Comparison of ENCODE assay signal across 10 mouse cellular contexts in genomic region chr8:46281536-46281935, GRCm38 (mm10). TPM values are rescaled to one million over a fixed set of nuclear protein-coding genes. Genes with fewer than 3 reads are reported as not detected.
A peak's percentile ranks its signal among the peaks of the same experiment; 100 is the strongest.
DNase-seq lines count a peak whose midpoint lies in the region; ATAC-seq and TF ChIP-seq lines count a peak whose summit lies in the region.
"Had no signal": no experiment of that assay in that cellular context is flagged by ENCODE, and none has a peak within 500 bp of the region (broad histone marks: within the 10 kb centered on the region; RNA-seq: fewer than 3 reads in every experiment).

No protein-coding gene starts in this region.

- no peak overlapping the region for H3K4me3 ChIP-seq in CH12.LX (replicated peaks in 1 of 3; ENCODE audit: low read depth in 2 of 3, low read length in 2 of 3, poor library complexity in 1 of 3)
- H3K4me3 ChIP-seq: heart, embryonic 13.5 days had no signal

- no peak for ATAC-seq in monocyte, adult 5-6 weeks (replicated peaks; ENCODE audit: insufficient number of reproducible peaks, low FRiP score, low TSS enrichment, poor library complexity, severe bottlenecking)

- in situ Hi-C loops in CH12.LX (cut with MboI; ENCODE audit: low pct_ligation_motif_present, low pct_unique_long_range_greater_than_20kb, low sequenced_read_pairs) = loop anchor here (25.0 kb wide), 1 partner anchor 1106 kb away; no protein-coding TSS in a partner anchor

- H3K79me2 ChIP-seq in CH12.LX (replicated peaks; ENCODE audit: control insufficient read depth, extremely low read depth, insufficient read depth, poor library complexity, severe bottlenecking) = no peaks in the 10 kb centered on the region

- TF ChIP-seq EP300 in CH12.LX (IDR thresholded peaks at IDR 0.05; ENCODE audit: low read length) = no peak

- DNase-seq in 3134 (ENCODE audit: extremely low read depth, insufficient read length, low spot score) (peak; percentile 31), CH12.LX (ENCODE audit: extremely low read depth) (peak; percentile 74)
- peak; percentile 59 for DNase-seq in c-Kit-positive CD71-positive TER-119-positive erythroid progenitor cells, embryonic 14.5 days (ENCODE audit: low spot score)
- peak; percentile 66 for DNase-seq in gastrocnemius, adult 18-20 months (ENCODE audit: low spot score)
- DNase-seq in kidney, postnatal 14 days = peak; percentile 72
- DNase-seq in lung, adult 18-20 months = peak; percentile 67 to 73
- DNase-seq in right cerebral cortex, postnatal 14 days = peak; percentile 81

- H3K4me2 ChIP-seq in CH12.LX (ENCODE audit: insufficient read depth, low read depth, poor library complexity, severe bottlenecking) = no peak overlapping the region
- H3K4me2 ChIP-seq: heart, embryonic 13.5 days had no signal

- TF ChIP-seq CTCF in CH12.LX (conservative IDR thresholded peaks at IDR 0.05 in 1 of 2, IDR thresholded peaks at IDR 0.05 in 1 of 2; ENCODE audit: low read depth in 2 of 2, low read length in 2 of 2) = peak; percentile 83 to 87

- no peak for TF ChIP-seq POLR2A in CH12.LX (IDR thresholded peaks at IDR 0.05; ENCODE audit: low read depth, low read length)

- H3K4me1 ChIP-seq in CH12.LX (ENCODE audit: control insufficient read depth in 1 of 2, insufficient read depth in 2 of 2) = no peaks in the 10 kb centered on the region

- H3K27ac ChIP-seq in CH12.LX (ENCODE audit: insufficient read depth, low read depth) = no peak overlapping the region
- H3K27ac ChIP-seq: heart, embryonic 13.5 days had no signal

- no peaks in the 10 kb centered on the region for H3K27me3 ChIP-seq in CH12.LX (replicated peaks)
- H3K27me3 ChIP-seq: heart, embryonic 13.5 days had no signal

- H3K9me3 ChIP-seq in CH12.LX (replicated peaks; ENCODE audit: low read length) = no peaks in the 10 kb centered on the region
- H3K9me3 ChIP-seq: heart, embryonic 13.5 days had no signal

- peak; percentile 43 for TF ChIP-seq RAD21 in CH12.LX (IDR thresholded peaks at IDR 0.05; ENCODE audit: low read depth, low read length)

- H3K9ac ChIP-seq in CH12.LX (ENCODE audit: insufficient read depth, low read depth) = no peak overlapping the region
- H3K9ac ChIP-seq: heart, embryonic 13.5 days had no signal

- H3K36me3 ChIP-seq in CH12.LX (replicated peaks in 1 of 2; ENCODE audit: control insufficient read depth in 1 of 2, insufficient read depth in 1 of 2, low read length in 1 of 2) = no peaks in the 10 kb centered on the region
- H3K36me3 ChIP-seq: heart, embryonic 13.5 days had no signal

- dilution Hi-C loops in CH12.LX (cut with MboI; ENCODE audit: extremely low pct_ligation_motif_present, extremely low pct_unique_long_range_greater_than_20kb, low sequenced_read_pairs) = no loop called here

TF ChIP-seq in CH12.LX, 34 proteins besides CTCF, POLR2A, EP300 and RAD21:
- TF ChIP-seq SMC3 (IDR thresholded peaks at IDR 0.05; ENCODE audit: low read depth, low read length) (peak; percentile 82), TBP (conservative IDR thresholded peaks at IDR 0.05; ENCODE audit: low read depth, low read length) (no peak), IRF4 (IDR thresholded peaks at IDR 0.05; ENCODE audit: low read depth, low read length) (peak; percentile 26; the same call in 1 of the 2 replicates), MAZ (IDR thresholded peaks at IDR 0.05; ENCODE audit: low read depth, low read length) (no peak), ELF1 (IDR thresholded peaks at IDR 0.05; ENCODE audit: low read depth, low read length) (no peak), NELFE (IDR thresholded peaks at IDR 0.05; ENCODE audit: low read depth, low read length) (no peak), MAFK (IDR thresholded peaks at IDR 0.05; ENCODE audit: insufficient replicate concordance, low read length) (no peak), E2F4 (IDR thresholded peaks at IDR 0.05; ENCODE audit: insufficient replicate concordance, low read depth, low read length) (no peak), ZC3H11A (IDR thresholded peaks at IDR 0.05; ENCODE audit: low read depth, low read length) (no peak; the same call in 1 of the 2 replicates), SIN3A (IDR thresholded peaks at IDR 0.05; ENCODE audit: low read length) (no peak), GABPA (IDR thresholded peaks at IDR 0.05; ENCODE audit: insufficient replicate concordance, low read depth, low read length) (no peak)

RNA-seq across cellular contexts. Expression of gene Helt, which starts 12.9 kb away (rescaled TPM):
- total RNA-seq in CH12.LX (2012; rRNA removed) = not detected in 2 replicates
- not detected in 2 replicates for total RNA-seq in CH12.LX (2014; rRNA removed)
- not detected in 2 replicates for polyA plus RNA-seq in CH12.LX (2012; ENCODE audit: insufficient read length, low read depth)
- 1 to 10 TPM; 1.1 to 1.4 TPM for total RNA-seq in gastrocnemius, adult 18-20 months (2021)
- not detected in 3 replicates for total RNA-seq in monocyte, adult 5-6 weeks (2017)
- polyA plus RNA-seq: heart, embryonic 13.5 days; stomach, embryonic 16.5 days had no signal

Comparison
In these comparisons a context has a peak if more than half of its experiments do, and no peak if none do; other contexts are left out.
1. DNase-seq: peak in every context shown above with its lines; median percentile 81 in right cerebral cortex, postnatal 14 days; 74 in CH12.LX; 72 in kidney, postnatal 14 days; 70 in lung, adult 18-20 months; 66 in gastrocnemius, adult 18-20 months; 59 in c-Kit-positive CD71-positive TER-119-positive erythroid progenitor cells, embryonic 14.5 days; 31 in 3134.